Mouse (Mus musculus) 3134 (cell line): ENCODE data around the gene Rad51b.

Experiments
- DNase-seq: peaks from one replicate; pipeline ENCODE4 v3.0.0-alpha.2; 2011; ENCODE audit warnings: low spot score; ENCODE audit not compliant: insufficient read length; ENCODE audit errors: extremely low read depth

The Rad51b gene

DNA sequence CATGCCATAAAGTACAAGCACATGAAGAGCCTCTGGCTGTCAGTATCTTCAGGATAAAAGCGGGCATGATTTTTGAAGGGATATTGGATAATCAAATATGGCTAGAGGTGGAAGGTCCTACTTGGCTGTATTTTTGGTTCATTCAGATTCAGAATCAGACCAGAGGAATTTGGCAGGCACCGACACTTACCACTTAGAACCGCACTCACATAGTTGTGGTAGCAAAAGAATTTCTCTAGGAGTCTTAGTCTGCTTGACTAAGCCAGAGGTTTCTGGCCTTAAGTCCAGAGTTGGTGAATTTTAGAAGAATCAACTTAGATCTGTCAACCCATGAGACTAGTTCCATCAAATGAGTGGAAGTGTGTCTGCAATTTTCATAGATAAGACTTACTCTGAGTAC is 217.6 kb downstream of the Rad51b start:
- DNase-seq: peak; percentile 73

DNA sequence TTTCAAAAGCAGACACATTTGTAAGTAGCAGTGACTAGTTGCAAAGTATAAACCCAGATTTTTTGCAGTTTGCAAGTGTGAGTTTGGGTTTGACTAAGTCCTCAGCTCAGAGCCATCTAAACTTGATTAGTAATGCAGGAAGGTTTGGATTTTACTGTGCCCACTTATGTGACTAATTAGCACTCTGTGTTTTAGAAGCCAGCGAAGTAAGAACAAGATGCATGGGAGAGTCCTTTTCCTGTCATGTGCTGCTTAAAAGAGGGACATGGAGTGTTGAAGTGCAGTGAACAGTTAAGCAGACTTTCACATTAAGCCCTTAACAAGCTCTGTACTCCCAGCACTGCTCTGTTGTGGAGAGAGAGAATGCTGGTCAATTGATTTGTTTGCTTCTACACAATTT is 225.3 kb downstream of the Rad51b start:
- DNase-seq: no peak

DNA sequence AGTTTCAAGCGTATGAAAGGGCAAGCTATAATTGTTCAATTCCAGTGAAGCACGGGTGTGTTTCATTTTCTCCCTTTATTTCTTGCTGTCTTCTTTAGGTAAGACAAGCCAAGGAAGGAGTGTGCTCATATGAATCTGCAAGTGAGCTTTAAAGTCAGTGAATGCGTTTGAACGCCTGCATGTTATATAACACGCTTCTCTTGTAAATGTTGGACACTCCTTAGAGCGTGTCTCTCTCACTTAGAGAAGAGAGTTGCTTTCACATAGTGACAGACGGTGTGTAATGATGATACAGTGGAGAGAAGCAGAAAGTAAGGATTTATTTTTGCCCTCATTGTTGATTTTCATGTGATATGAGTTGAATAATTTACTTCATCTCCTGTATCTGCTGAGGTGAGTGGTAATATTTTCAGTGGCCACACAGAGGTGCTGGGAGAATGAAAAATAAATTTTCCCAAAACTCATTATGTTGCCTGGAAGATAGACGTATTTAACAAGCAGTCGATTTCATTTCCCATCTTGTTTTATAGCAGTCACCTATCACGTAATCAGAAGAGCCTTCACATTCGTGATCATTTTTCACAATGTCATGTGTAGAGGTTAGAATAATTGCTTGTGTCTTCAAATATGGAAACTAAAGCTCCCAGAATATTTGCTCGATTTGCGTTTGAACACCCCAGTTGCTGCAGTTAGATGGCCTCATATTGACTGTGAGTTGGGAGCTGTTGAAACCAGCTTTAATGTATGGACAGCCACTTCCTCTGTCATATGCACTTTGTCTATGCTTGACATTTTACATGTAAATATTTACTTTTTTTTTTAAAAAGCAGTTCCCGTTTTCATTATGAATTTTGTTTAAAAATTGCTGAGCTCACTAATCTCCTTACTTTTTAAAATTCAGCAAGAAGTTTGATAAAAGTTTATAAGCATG is 228.1 kb downstream of the Rad51b start:
- DNase-seq: no peak

DNA sequence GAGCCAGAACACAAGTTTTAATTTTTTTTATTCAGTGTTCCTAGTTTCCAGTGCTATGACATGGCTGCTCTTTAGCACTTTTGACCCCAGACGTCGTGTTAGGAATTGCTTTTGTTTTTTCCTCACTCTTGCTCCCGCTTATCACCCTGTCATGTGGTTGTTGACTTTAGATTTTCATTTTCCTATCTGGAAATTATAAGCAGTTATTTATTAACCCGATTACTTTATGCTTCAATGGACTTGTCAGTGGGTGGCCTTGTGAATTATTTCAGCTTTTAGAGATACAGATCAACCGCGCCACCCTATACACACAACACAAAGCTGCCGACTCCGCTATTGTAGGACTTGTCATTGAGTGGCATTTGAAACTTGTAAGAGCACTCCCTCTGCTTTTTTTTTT is 228.8 kb downstream of the Rad51b start:
- no peak for DNase-seq

DNA sequence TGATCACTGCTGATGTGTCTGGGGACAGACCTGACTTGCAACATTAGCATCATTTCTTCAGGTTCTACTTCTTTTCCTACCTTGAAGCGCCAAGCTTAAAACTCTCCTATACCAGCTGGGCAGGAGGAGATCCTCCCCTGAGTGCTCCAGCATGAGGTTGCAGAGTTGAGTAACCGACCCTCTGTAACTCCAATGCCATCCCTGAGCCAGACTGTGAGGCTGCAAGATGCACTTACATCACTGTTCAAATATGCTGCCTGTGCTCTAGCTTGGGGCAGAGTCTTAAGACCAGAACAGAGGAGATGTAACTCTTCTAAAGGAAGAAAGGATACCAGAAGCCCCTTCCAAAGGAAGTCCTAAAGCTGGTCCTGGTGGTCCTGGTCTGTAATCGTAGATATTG is 230.1 kb downstream of the Rad51b start:
- no peak for DNase-seq

DNA sequence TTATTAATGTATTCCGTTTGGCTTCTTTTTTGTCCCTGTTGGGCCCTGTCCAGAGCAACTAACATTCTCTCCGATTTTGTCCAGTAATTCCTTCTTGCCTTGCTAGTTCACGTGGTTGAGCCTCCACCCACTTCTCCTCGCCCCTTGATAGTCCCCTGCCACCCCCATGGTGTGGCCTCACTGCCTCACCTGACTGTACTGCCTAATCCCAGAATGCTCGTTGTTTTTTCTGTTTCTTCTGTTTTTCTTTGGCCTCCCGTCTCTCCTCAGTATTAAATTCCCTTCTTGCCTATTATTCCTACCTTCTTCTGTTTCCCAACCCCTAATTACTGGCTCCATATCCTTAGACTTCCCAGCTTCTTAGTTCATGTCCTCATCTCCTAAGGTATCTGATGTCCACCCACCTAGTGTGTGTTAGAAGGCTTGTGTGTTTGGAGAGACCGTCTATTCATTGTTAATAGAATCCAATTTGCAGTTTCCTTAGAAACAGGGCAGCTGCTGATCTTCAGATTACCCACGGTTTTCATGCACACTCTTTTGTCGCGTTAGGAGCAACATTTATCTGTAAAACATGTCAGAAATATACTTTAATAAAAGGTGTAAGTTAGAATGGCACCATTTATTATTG is 233.3 kb downstream of the Rad51b start:
- no peak for DNase-seq

DNA sequence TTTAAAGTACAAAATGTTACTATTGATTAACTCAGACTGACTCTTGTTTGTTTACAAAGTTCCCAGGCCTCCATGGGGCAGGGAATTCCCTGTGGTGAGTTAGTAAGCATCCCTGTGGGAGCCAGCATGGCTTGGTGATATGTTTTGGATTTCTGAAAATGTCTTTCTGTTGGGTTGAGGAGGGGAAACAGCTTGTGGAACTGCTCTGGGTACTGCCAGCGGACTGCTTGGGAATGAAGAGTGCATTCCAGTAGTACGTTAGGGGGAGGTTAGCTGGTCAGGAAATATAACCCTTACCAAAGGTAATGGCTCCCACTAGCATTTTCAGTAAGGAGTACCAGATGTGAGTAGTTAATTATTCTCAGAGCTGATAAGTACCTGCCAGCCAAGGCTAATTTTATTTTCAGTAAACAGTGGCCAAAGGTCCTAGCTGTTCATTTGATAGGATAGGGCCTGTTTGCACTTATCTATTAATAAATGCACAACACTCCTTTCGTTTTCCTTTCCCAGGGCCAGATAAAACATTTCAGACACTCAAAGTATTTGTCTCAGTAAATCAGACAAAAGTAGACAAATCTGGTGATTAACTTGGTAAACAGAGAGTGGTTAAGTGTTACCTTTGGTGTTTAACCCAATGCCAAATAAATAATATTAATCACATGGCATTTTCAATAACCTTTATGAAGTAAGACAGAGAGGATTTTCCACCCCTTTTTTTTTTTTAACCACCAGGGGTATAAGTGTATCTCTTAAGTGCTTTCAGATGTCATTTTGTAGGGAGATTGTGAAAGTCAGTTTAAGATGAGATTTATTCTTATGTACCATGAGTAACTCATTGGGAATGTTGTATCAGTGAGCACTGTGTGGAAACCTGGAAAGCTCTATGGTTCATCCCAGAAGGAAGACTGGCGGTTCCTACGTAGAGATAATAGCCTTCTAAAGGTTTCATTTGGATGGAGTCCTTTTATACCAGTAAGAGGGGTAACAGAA is 235.0 kb downstream of the Rad51b start:
- no peak for DNase-seq

DNA sequence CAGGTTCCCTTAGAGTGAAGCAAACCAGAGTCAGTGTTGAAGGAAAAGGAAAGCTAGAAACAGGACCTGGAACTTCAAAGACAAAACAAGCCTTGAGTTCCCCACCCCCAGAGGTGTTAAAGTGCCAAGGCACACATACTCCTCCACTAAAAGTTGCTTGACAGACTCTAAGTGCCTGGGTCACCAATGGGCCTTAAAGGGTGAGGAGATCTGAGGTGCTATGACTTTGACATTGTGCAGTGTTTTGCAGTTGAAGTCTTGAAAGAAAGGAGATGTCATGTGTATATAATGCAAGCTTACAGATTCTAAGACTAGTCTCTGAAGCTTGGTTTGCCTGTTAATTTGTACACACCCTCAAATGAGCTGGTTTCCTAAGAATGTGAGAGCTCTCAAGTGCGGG is 237.7 kb downstream of the Rad51b start:
- DNase-seq: no peak

DNA sequence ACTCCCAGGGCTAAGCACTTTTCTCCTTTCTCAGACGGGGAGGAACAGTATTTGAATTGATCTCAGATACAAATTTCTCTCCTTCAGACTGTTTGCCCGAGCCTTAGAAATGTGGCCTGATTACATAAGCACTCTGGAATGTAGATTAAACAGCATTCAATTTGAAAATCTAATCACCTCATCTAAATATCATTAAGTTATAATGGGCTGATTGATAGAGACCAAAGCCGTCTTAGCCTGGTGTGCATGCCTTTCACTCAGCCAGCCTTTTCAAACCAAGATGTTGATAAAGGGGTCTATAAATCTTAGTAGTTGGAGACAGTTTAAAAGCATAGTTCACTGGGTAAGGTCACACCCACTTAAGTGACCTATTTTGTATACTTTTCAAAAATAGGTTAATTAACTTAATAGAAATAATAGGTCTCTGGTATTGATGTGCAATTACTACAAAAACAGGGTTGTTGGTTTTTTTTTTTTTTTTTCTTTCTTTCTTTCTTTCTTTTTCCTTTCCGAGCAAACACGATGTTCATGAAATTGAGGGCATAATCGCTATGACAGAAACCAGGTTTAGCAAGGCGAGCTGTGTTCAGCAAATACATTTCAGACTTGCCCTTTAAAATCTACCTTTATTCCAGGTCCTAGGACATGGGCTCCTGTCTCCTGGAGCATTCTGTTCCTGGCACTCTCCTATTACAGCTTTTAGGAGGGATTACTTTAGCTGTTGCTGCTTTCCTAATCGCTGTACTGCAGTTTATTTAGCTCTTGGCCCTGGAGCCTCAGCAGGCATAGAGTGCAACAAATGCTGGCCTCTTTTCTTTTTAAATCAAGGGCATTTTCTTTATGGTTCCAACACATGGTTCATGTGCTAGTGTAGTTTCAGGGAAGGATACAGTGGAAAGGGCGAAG is 238.7 kb downstream of the Rad51b start:
- DNase-seq: no peak

DNA sequence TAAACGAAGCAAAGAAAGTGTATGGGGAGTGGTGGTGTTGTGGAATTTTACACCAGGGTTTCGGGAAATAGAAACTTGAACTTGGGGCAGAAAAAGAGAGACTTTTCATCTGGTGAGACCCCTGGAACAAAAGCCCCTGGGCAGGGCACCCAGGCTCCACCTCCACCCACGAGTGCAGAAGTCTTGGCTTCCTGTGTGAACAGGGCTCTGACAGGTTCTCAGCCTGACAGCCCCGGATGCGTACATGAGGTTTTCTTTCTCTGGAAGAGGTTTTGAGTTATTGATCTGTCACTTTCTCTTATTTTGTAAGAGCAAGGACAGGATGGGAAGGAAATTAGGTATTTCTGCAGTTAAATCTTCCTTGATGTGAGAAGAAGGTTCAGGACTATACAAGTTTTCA is 243.1 kb downstream of the Rad51b start:
- DNase-seq: no peak

DNA sequence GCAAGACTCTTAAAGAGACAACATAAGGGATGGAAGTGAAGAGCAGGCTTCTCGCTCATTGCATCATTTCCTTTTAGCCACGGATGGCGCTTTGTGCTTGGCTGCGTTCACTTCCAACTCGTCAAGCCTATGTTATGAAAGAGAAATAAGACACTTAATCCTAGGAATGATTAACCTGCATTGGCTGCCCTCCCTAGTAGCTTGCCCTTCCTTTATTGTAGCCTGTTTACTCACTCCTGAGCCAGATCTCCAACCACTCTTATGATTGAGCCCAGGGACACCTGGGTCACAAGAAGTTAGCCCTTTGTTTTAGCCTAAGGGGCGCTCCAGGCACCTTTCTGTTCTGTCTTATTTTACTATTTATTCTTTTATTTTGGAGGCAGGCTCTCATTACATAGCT is 244.5 kb downstream of the Rad51b start:
- DNase-seq: no peak

DNA sequence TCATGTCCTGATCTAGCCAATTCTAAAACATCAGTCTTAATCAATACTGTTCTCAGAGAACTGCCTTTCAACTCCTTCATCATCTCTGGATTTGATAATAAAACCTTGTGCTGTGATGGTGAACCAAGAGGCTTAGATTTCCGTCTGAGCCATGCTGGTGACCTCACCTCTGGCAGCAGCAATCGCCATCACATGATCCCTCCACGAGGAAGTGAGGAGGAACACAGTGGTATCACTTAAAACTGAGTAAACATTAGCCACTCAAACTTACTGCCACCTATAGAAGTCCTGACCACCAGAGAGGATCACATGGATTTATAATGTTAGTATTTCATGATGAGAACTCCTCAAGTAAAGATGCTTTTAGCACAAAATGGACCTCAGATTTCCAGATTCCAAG is 248.0 kb downstream of the Rad51b start:
- no peak for DNase-seq

DNA sequence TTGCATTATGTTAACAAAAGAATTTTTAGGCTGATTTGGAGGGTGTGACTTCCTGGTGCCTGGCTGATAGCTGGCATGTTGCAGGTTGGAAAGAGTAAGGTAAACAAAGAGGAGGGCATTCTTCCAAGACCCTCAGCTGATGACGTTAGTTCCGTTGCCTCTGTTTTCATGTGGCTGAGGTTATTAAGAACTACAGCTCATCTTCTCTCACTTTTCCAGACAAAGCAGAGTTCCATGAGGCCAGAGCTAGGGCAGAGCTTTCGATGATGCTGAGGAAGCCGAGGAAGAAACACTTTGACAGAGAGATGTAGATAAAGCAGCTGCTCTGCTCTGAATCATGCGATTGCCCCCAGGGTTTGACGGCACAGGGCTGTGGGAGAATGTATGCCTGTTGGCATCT is 250.5 kb downstream of the Rad51b start:
- DNase-seq: no peak

DNA sequence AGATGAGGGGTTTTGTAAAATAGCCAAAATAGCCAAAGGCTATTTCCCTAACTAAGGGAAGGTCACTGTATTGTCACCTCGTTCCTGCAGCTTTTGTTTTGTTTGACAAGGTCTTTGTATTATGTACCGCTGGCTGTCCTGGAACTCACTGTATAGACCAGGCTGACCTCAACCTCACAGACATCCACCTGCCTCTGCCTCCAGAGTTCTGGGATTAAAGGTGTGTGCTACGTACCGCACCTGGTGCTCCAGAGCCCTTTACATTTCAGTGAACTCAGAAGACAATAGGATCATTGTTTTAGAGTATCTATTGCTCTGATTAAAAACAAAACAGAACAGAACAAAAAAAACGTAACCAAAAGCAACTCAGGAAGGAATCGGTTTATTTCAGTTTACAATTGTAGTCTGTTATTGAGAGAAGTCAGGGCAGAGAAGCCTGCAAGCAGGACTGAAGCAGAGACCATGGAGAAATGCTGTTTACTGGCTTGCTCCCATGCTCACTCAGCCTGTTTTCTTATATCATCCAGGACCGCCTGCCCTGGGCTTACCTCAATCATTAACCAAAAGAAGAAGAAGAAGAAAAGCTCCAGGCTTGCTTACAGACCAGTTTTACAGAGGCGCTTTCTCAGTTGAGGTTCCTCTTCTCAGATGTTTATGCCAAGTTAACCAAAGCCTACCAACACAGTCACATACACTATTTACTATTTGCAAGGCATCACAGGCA is 251.7 kb downstream of the Rad51b start:
- no peak for DNase-seq

DNA sequence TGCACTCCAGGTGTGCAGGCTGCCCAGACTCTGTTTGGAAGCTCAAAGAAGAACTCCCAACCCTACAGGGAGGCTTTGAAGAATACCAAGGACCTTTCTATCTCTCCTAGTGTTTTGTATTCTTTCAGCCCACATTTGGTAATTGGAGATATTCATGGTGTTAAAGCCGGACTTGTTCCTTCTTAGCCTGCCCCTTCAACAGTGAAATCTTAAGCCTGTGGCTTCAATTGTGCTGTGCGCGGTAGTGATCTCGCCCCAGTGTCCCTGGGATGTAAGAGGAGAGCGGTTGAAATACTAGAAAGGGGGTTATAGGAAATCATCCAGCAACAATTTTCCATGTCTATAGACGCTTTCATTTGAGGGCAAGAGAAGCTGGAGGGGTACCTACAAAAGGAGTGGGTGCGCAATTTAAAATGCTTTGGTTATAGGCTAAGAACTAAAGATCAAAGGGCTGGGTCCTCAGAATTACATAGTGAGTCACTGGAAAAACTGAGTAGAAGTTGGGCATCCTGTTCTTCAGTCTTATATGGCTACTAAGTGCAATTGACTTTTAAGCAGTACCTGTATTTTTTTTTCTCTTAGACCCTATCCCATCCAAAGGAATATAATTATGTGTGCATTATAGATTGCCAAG is 253.1 kb downstream of the Rad51b start:
- no peak for DNase-seq

DNA sequence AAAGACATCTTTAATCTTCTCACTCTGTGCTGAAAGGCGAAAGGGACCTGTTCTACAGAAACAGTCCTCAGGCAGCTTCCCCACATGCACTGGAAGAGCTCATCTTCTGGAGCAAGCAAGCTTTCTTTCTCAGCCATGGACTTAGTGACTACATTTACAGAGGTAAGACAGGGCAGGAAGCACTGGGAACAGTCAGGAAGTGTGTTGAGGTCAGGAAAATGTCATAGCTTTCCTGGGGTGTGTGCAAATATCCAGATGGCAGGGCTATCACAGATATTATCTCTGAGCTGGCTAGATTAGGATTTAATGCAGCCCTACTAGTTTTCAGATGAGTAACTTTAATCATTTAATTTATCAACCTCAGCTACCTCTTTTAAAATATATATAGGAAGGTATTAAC is 254.2 kb downstream of the Rad51b start:
- no peak for DNase-seq

DNA sequence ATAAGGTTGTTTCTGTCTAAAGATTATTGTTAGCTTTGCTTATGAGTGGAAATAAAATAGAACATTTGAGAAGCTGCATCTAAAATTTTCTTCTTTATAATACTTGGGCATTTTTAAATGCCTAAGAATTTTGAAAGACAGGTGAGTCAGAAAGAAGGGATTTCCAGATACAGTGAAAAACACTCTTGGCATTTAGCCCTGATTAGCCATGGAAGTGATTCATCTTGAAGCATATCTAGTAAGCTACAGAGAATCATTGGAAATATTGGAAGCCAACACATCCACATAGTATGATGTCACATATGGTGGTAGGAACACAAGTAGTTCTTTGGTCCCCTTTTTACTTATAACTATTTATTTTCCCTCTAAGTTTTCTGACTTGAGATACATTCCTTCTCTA is 256.0 kb downstream of the Rad51b start:
- no peak for DNase-seq

DNA sequence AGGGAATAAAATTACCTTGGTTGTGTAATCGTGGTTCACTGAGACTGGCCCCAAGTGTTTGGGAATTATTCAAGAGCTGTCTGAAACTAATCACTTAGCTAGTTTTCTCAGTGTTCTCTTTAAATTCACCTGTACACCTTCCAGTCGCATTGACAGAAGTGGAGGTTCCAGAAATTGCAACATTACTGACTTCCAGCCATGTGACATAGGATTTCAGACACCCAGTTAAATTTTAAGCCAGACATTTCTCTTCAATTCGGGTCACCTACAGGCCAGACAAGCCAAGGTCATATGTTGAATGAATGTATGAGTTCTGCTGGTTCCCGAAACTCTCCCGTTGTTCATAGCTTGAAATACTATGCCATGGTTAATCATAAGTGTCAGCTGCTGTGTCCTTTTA is 260.8 kb downstream of the Rad51b start:
- no peak for DNase-seq

DNA sequence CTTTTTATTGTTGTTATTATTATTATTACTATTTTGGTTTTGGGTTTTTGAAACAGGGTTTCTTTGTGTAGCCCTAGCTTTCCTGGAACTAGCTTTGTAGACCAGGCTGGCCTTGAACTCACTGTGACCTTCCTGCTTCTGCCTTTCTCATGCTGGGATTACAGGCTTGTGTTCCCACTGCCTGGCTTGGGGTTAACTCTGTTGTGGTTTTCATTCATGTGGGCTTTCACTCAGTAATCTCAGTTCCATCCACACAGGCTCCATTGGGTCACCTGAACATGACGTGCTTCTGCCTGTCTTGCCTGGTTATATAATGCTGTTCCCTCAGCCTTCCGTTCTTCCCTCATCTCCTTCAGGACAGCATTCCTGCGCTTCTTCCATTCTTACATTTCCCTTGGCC is 261.6 kb downstream of the Rad51b start:
- DNase-seq: no peak
